Mouse (Mus musculus) midbrain, postnatal 0 days (tissue): ENCODE data around the gene Prdm16. TPM values are rescaled to one million over a fixed set of nuclear protein-coding genes. Genes with fewer than 3 reads are reported as not detected.

Experiments used
- ATAC-seq: fragments of 200-750 bp; cut with Nextera tagmentation; 2 replicates; pipeline ENCODE4 v1.8.0; 2017; ENCODE audit warnings: moderate number of reproducible peaks, mild to moderate bottlenecking, moderate TSS enrichment, moderate library complexity; ENCODE audit not compliant: low FRiP score
- DNase-seq: peaks from one replicate; pipeline ENCODE4 v3.0.0-alpha.2; 2015; ENCODE audit warnings: low spot score
- H3K27ac ChIP-seq: fragments of 300-500 bp; sonication (generic); 2 replicates; pipeline ENCODE4 v1.5.1; 2014; ENCODE audit warnings: low read depth, mild to moderate bottlenecking, low read length, mixed read lengths
- H3K27me3 ChIP-seq: fragments of 300-500 bp; sonication (generic); 2 replicates; pipeline ENCODE4 v1.6.1; 2014; ENCODE audit warnings: low read length, control low read depth, mixed read lengths; ENCODE audit not compliant: insufficient read depth
- H3K36me3 ChIP-seq: fragments of 300-500 bp; sonication (generic); 2 replicates; pipeline ENCODE4 v1.6.1; 2014; ENCODE audit warnings: low read length, control low read depth, mixed read lengths; ENCODE audit not compliant: insufficient read depth
- H3K4me1 ChIP-seq: fragments of 300-500 bp; sonication (generic); 2 replicates; pipeline ENCODE4 v1.6.1; 2014; ENCODE audit warnings: mild to moderate bottlenecking, control low read depth, antibody characterized with exemption, low read length, mixed read lengths; ENCODE audit not compliant: insufficient read depth
- H3K4me2 ChIP-seq: fragments of 300-500 bp; sonication (generic); 2 replicates; pipeline ENCODE4 v1.6.1; 2014; ENCODE audit warnings: low read depth, mild to moderate bottlenecking, low read length, mixed read lengths; ENCODE audit not compliant: poor library complexity, severe bottlenecking
- H3K4me3 ChIP-seq: fragments of 300-500 bp; sonication (generic); 2 replicates; pipeline ENCODE4 v1.5.1; 2014; ENCODE audit warnings: low read depth, mild to moderate bottlenecking, low read length, moderate library complexity
- H3K9ac ChIP-seq: fragments of 300-500 bp; sonication (generic); replicated peaks from 2 replicates; pipeline ENCODE4 v1.6.1; 2014; ENCODE audit warnings: mild to moderate bottlenecking, low read length, moderate library complexity, mixed read lengths; ENCODE audit not compliant: poor library complexity, severe bottlenecking
- H3K9me3 ChIP-seq: fragments of 300-500 bp; sonication (generic); 2 replicates; pipeline ENCODE4 v1.6.1; 2016; ENCODE audit warnings: low read length, control low read depth
- CTCF ChIP-seq: IDR thresholded peaks from 2 replicates; pipeline ENCODE4 v1.5.1; 2016; ENCODE audit warnings: antibody characterized with exemption, mild to moderate bottlenecking
- WGBS: fragments of 180-500 bp; shearing (Covaris S2); extraction: QIAGEN DNeasy Blood & Tissue Kit; methylation state at CpG from one replicate; pipeline ENCODE4 v1.1.7; 2014; 5-methylcytosine and 5-hydroxymethylcytosine counted together
- polyA plus RNA-seq: library from polyadenylated mRNA; unstranded; fragments of >200 nt; fragmentation: Nextera tagmentation; extraction: Ambion mirVana; gene quantifications from 2 replicates; pipeline ENCODE4 v1.2.1, GENCODE M21; 2015
- total RNA-seq: library from RNA; depleted of rRNA; stranded (reverse); fragments of >200 nt; gene quantifications from 2 replicates; pipeline ENCODE4 v1.2.3, GENCODE M21; 2014

Prdm16 gene
- total and polyA plus RNA-seq, 2 experiments from 2014 or later: 9.3 to 10.7 TPM

DNA sequence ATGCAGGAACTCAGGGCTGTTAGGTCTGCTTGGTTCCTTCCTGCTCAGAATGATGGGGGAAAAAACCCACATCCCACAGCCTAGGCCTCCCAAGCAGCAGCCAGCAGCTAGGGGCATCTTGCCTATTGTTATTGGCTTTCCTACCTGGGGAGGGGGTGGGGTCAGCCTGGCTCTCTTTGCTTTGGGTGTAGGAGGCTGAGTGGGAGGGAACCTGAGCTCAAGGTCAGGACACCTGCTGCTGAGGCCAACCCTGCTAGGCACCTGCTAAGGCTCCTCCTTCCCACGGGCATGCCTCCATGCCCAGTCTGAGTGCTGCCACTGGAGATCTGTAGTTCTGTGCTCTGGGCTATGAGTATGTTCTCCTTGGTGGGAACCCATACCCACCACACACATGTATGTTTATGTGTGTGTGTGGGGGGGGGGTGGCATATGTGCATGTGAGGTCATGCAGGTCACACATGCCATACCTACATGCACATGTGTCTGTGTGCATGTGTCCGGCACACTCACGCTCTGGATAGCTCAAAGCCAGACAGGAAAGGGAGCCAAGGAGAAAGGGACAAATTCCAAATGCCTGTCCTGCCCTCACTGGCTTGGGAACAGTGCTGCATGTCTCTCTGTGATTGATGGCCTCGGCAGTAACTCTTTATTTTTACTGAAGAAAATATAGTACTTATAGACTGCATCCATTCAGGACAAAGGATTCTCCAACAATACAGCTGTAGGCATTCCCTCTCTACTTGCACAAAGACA lies 139.1 kb downstream of the Prdm16 start:
- H3K4me2 ChIP-seq: no peak overlapping the region
- H3K27ac ChIP-seq: no peak overlapping the region
- DNase-seq: no peak
- no peak for ATAC-seq
- no peak overlapping the region for H3K4me3 ChIP-seq
- peaks cover 12% of the 10 kb centered on the region; the same call in 1 of the 2 replicates for H3K27me3 ChIP-seq
- no peaks in the 10 kb centered on the region for H3K9me3 ChIP-seq
- WGBS: 78% methylated on average over 4 of the region's 4 CpGs
- peaks cover 7% of the 10 kb centered on the region; the same call in 1 of the 2 replicates for H3K4me1 ChIP-seq
- no peak overlapping the region for H3K9ac ChIP-seq
- TF ChIP-seq CTCF: no peak
- no peaks in the 10 kb centered on the region for H3K36me3 ChIP-seq

- H3K4me2 ChIP-seq: no peak overlapping the region
- no peaks in the 10 kb centered on the region for H3K9me3 ChIP-seq
- H3K36me3 ChIP-seq: no peaks in the 10 kb centered on the region
- 30% methylated on average over 7 of the region's 7 CpGs for WGBS
- peaks cover 7% of the 10 kb centered on the region; the same call in 1 of the 2 replicates for H3K4me1 ChIP-seq
- H3K27ac ChIP-seq: no peak overlapping the region
- DNase-seq (peak; percentile 73), ATAC-seq (no peak)
- H3K9ac ChIP-seq: no peak overlapping the region
- no peak overlapping the region for H3K4me3 ChIP-seq
- no peak for TF ChIP-seq CTCF
- H3K27me3 ChIP-seq: peaks cover 12% of the 10 kb centered on the region; the same call in 1 of the 2 replicates
Measured at GRCm38 (mm10) chr4:154496991-154497390, 139.7 kb downstream of the Prdm16 start.

DNA sequence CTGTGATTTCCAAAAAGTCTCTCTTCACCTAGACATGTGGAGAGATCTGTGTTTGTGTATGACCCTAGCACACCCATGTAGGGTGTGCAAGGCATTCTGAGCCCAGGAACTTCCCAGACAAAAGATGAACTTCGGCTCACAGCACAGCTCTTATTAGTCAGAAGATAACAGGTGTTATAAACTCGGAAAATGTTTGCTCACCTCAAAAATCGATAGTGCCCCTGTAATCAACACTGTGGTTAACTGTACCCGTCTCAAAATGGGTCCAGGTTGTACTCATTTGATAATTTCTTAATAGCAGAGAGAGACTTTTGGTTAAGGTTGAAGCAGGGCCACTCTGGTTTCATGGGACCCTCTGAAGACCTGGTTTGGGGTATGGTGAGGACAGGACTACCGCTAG lies 140.2 kb downstream of the Prdm16 start:
- peaks cover 7% of the 10 kb centered on the region; the same call in 1 of the 2 replicates for H3K4me1 ChIP-seq
- ATAC-seq (no peak), DNase-seq (no peak)

DNA sequence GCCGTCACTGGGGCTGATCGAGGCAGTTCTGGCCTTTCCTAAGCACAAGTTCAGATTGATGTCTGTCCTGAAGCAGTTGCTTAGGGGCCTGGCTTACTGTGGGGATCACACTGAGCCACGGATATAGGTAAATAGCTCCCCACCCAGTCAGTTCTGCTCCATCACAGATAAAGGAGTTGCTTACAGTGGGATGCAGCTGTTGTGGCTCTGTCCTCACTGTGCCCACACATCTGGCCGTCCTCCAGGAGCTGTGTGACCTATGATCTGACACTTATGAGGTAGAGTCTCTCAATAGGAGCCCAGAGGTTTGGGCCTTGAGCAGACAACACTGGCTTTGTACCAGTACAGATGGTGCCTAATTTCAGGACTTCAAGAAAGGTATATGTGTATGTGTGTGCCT lies 142.7 kb downstream of the Prdm16 start:
- peaks cover 14% of the 10 kb centered on the region; the same call in 1 of the 2 replicates for H3K27me3 ChIP-seq
- DNase-seq: no peak
- 79% methylated on average over 4 of the region's 4 CpGs for WGBS

More for the DNA sequence above, 140.2 kb downstream of the Prdm16 start:
- TF ChIP-seq CTCF: no peak
- 91% methylated on average over 5 of the region's 5 CpGs for WGBS
- no peak overlapping the region for H3K4me2 ChIP-seq
- H3K9me3 ChIP-seq: no peaks in the 10 kb centered on the region
- H3K27ac ChIP-seq: no peak overlapping the region
- H3K4me3 ChIP-seq: no peak overlapping the region
- peaks cover 9% of the 10 kb centered on the region; the same call in 1 of the 2 replicates for H3K27me3 ChIP-seq
- no peaks in the 10 kb centered on the region for H3K36me3 ChIP-seq
- H3K9ac ChIP-seq: no peak overlapping the region

DNA sequence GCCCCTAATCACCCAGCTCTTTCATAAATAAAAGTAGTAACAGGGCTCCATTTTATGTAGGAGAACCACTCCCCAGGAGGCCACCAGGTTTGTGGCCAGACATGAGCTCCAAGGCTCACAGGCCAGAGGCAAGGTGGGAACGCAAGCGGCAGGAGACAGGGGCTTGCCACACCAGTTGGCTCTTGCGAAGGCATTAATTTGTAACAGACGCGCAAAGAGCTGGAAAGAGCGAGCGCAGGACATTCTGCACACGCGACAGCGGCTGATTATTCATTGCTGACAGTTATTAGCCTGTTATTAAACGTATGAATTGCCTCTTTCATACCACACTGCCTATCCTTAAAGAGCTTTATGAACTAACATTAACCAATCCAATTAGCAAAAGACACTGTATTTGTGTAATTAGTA lies 144.0 kb downstream of the Prdm16 start:
- H3K9ac ChIP-seq: no peak overlapping the region
- no peak for DNase-seq
- no peak overlapping the region for H3K27ac ChIP-seq
- 33% methylated on average over 11 of the region's 11 CpGs for WGBS
- ATAC-seq: no peak
- H3K4me1 ChIP-seq: no peaks in the 10 kb centered on the region
- H3K27me3 ChIP-seq: peaks cover 19% of the 10 kb centered on the region; the same call in 1 of the 2 replicates
- no peak overlapping the region for H3K4me2 ChIP-seq
- H3K4me3 ChIP-seq: no peak overlapping the region
- no peak for TF ChIP-seq CTCF
- no peaks in the 10 kb centered on the region for H3K36me3 ChIP-seq
- H3K9me3 ChIP-seq: no peaks in the 10 kb centered on the region

More for the DNA sequence above, 142.7 kb downstream of the Prdm16 start:
- Histone ChIP-seq H3K36me3 (no peaks in the 10 kb centered on the region), H3K4me1 (no peaks in the 10 kb centered on the region), H3K4me3 (no peak overlapping the region), H3K9me3 (no peaks in the 10 kb centered on the region), H3K27ac (no peak overlapping the region), H3K4me2 (no peak overlapping the region), H3K9ac (no peak overlapping the region)
- ATAC-seq: no peak
- TF ChIP-seq CTCF: no peak

DNA sequence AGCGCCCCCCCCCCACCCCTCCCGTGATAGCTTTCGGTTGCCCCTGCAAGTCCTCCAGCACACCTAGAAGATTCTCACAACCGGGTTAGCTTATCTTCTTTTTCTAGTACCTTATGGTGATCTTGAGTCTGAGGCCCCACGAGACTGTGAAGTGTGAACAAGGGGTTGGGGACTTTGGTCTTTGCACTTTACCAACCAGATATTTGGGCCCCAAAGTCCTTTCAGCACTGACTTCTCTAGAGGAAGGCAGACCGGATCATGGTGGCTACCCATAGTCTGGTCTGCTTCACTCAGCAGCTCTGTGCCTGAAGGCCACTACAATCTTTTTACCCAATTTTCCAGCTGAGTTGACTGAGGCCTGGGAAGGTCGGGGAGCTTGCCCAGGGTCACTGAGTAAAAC lies 144.4 kb downstream of the Prdm16 start:
- ATAC-seq: no peak
- Histone ChIP-seq H3K9me3 (no peaks in the 10 kb centered on the region), H3K27me3 (peaks cover 19% of the 10 kb centered on the region; the same call in 1 of the 2 replicates), H3K9ac (no peak overlapping the region), H3K4me3 (no peak overlapping the region), H3K4me1 (no peaks in the 10 kb centered on the region), H3K36me3 (no peaks in the 10 kb centered on the region), H3K4me2 (no peak overlapping the region), H3K27ac (no peak overlapping the region)
- no peak for DNase-seq
- no peak for TF ChIP-seq CTCF
- WGBS: 65% methylated on average over 7 of the region's 7 CpGs
